In the genomic region with DNA sequence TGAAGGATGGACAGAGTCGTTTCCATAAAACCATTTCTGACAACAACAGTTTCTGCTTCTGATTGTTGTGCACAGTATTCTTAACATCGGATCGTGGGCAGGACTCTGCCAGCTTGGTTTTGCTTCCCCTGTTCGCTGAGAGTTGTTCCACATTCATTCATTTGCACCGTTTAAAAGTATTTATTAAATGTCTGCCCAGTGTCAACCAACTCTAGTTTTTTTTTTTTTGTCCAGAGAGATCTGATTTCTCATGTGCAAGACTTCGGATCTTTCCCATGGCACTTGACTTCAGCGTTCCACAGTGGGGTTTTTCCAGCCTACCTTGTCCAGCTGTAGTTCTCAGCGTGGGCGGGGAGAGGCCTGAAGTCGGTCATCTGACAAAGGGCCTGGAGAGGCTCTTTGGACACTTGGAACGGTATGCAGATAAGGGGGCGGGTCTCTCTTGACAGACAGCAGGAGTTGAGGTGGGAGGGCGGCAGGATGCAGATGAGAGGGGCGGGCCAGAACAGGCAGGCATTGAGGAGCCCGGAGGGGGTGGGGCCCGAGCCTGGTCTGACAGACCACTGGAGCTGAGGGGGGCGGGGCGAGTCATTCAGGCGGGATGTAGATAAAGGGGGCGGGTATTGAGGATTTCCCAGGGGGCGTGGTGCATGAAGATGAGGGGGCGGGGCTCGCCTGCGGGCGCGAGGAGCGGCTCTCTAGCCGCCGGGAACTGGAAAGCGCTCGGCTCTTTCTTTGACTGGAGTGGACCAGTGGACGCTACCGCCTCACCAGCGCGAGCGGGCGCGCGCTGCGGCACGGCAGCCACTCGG, we compare ENCODE assay signal across 8 mouse cellular contexts.
DNase-seq lines count a peak whose midpoint lies in the region; ATAC-seq and TF ChIP-seq lines count a peak whose summit lies in the region.

No protein-coding gene starts in this region.

- DNase-seq in adrenal gland, postnatal 4 days (ENCODE audit: low spot score in 2 of 2) = peak; percentile 90 to 96
- DNase-seq in heart, adult 11 months = peak; percentile 100
- peak; percentile 98 for DNase-seq in kidney, adult 18-20 months
- DNase-seq in limb, embryonic 10.5 days (ENCODE audit: low spot score) = peak; percentile 99

- H3K4me2 ChIP-seq in embryonic facial prominence, embryonic 13.5 days = peak overlapping the region; percentile 85
- H3K4me2 ChIP-seq in midbrain, embryonic 13.5 days (replicated peaks) = peak overlapping the region; percentile 66

- 4% methylated on average over 40 of the region's 42 CpGs for WGBS in embryonic facial prominence, embryonic 13.5 days
- 7% methylated on average over 42 of the region's 42 CpGs for WGBS in limb, embryonic 10.5 days
- WGBS in midbrain, embryonic 13.5 days = 5% methylated on average over 34 of the region's 42 CpGs
- 5% methylated on average over 42 of the region's 42 CpGs for WGBS in small intestine, adult 2 months

- H3K9me3 ChIP-seq in embryonic facial prominence, embryonic 13.5 days = no peaks in the 10 kb centered on the region
- no peaks in the 10 kb centered on the region for H3K9me3 ChIP-seq in limb, embryonic 10.5 days (replicated peaks)
- no peaks in the 10 kb centered on the region for H3K9me3 ChIP-seq in midbrain, embryonic 13.5 days

- peak overlapping the region; percentile 83 for H3K4me3 ChIP-seq in embryonic facial prominence, embryonic 13.5 days
- peak overlapping the region; percentile 81 for H3K4me3 ChIP-seq in limb, embryonic 10.5 days
- H3K4me3 ChIP-seq in midbrain, embryonic 13.5 days (replicated peaks) = peak overlapping the region; percentile 74
- peak overlapping the region; percentile 89 for H3K4me3 ChIP-seq in small intestine, adult 2 months (ENCODE audit: low read depth, low read length)

- peak; percentile 98 for ATAC-seq in embryonic facial prominence, embryonic 13.5 days (ENCODE audit: insufficient number of reproducible peaks, insufficient read depth, low FRiP score, low TSS enrichment, low read depth)
- peak; percentile 99 for ATAC-seq in midbrain, embryonic 13.5 days
- no peak for ATAC-seq in inflammation-experienced regulatory T-cells, adult 6 months

- TF ChIP-seq CTCF in small intestine, adult 2 months (IDR thresholded peaks at IDR 0.05; ENCODE audit: extremely low read depth, insufficient read length, insufficient replicate concordance, low read depth, low read length) = no peak

- no peaks in the 10 kb centered on the region for H3K36me3 ChIP-seq in embryonic facial prominence, embryonic 13.5 days
- H3K36me3 ChIP-seq in limb, embryonic 10.5 days = no peaks in the 10 kb centered on the region
- no peaks in the 10 kb centered on the region for H3K36me3 ChIP-seq in midbrain, embryonic 13.5 days
- no peaks in the 10 kb centered on the region for H3K36me3 ChIP-seq in small intestine, adult 2 months (ENCODE audit: control insufficient read depth, insufficient read depth, low read length)

- no peaks in the 10 kb centered on the region for H3K27me3 ChIP-seq in embryonic facial prominence, embryonic 13.5 days
- H3K27me3 ChIP-seq in limb, embryonic 10.5 days (ENCODE audit: low read depth, poor library complexity, severe bottlenecking) = no peaks in the 10 kb centered on the region
- H3K27me3 ChIP-seq in midbrain, embryonic 13.5 days = no peaks in the 10 kb centered on the region
- H3K27me3 ChIP-seq in small intestine, adult 2 months (ENCODE audit: control insufficient read depth, insufficient read depth, low read length) = no peaks in the 10 kb centered on the region

- peak overlapping the region; percentile 92 for H3K9ac ChIP-seq in embryonic facial prominence, embryonic 13.5 days
- peak overlapping the region; percentile 90 for H3K9ac ChIP-seq in midbrain, embryonic 13.5 days (replicated peaks)

- 0 out of 2 replicates have a peak, but pooled peaks cover 7% of the 10 kb centered on the region for H3K4me1 ChIP-seq in embryonic facial prominence, embryonic 13.5 days
- peaks cover 7% of the 10 kb centered on the region for H3K4me1 ChIP-seq in limb, embryonic 10.5 days
- peaks cover 14% of the 10 kb centered on the region for H3K4me1 ChIP-seq in midbrain, embryonic 13.5 days (replicated peaks)
- H3K4me1 ChIP-seq in small intestine, adult 2 months (ENCODE audit: control insufficient read depth, insufficient read depth, insufficient read length, low read length) = peaks cover 1% of the 10 kb centered on the region

- H3K27ac ChIP-seq in embryonic facial prominence, embryonic 13.5 days = peak overlapping the region; percentile 87
- H3K27ac ChIP-seq in limb, embryonic 10.5 days = peak overlapping the region; percentile 98
- H3K27ac ChIP-seq in midbrain, embryonic 13.5 days = peak overlapping the region; percentile 94
- H3K27ac ChIP-seq in small intestine, adult 2 months (ENCODE audit: insufficient read depth, low read depth, low read length) = peak overlapping the region; percentile 86

- peak; percentile 76 for TF ChIP-seq POLR2A in small intestine, adult 2 months (IDR thresholded peaks at IDR 0.05; ENCODE audit: low read depth, low read length)
